Mouse (Mus musculus) forebrain, embryonic 16.5 days (tissue): ENCODE data around the gene Vmn1r236. TPM values are rescaled to one million over a fixed set of nuclear protein-coding genes. Genes with fewer than 3 reads are reported as not detected.

ENCODE experiments used
- ATAC-seq: fragments of 200-750 bp; cut with Nextera tagmentation; 2 replicates; pipeline ENCODE4 v1.8.0; 2017; ENCODE audit warnings: mild to moderate bottlenecking, moderate library complexity
- H3K27ac ChIP-seq: fragments of 300-500 bp; sonication (generic); 2 replicates; pipeline ENCODE4 v1.5.1; 2014; ENCODE audit warnings: low read length, control low read depth
- H3K27me3 ChIP-seq: fragments of 300-500 bp; sonication (generic); replicated peaks from 2 replicates; pipeline ENCODE4 v1.6.1; 2014; ENCODE audit warnings: low read length; ENCODE audit not compliant: control insufficient read depth, insufficient read depth
- H3K36me3 ChIP-seq: fragments of 300-500 bp; sonication (generic); 2 replicates; pipeline ENCODE4 v1.6.1; 2014; ENCODE audit not compliant: control insufficient read depth, insufficient read depth
- H3K4me1 ChIP-seq: fragments of 300-500 bp; sonication (generic); replicated peaks from 2 replicates; pipeline ENCODE4 v1.6.1; 2014; ENCODE audit warnings: low read length; ENCODE audit not compliant: control insufficient read depth, insufficient read depth
- H3K4me2 ChIP-seq: fragments of 300-500 bp; sonication (generic); 2 replicates; pipeline ENCODE4 v1.6.1; 2014; ENCODE audit warnings: mild to moderate bottlenecking, low read length, control low read depth
- H3K4me3 ChIP-seq: fragments of 300-500 bp; sonication (generic); replicated peaks from 2 replicates; pipeline ENCODE4 v1.5.1; 2014; ENCODE audit warnings: mild to moderate bottlenecking, low read length, control low read depth
- H3K9ac ChIP-seq: fragments of 300-500 bp; sonication (generic); replicated peaks from 2 replicates; pipeline ENCODE4 v1.6.1; 2014; ENCODE audit warnings: low read depth, low read length, control low read depth
- H3K9me3 ChIP-seq: fragments of 300-500 bp; sonication (generic); 2 replicates; pipeline ENCODE4 v1.6.1; 2016; ENCODE audit warnings: low read length; ENCODE audit not compliant: control insufficient read depth
- WGBS: fragments of 180-500 bp; shearing (Covaris S2); extraction: QIAGEN DNeasy Blood & Tissue Kit; methylation state at CpG from one replicate; pipeline ENCODE4 v1.1.7; 2014; 5-methylcytosine and 5-hydroxymethylcytosine counted together
- microRNA-seq: library from miRNA; unstranded; fragments of <30 nt; microRNA quantifications from one replicate; pipeline ENCODE4, GENCODE M21; 2017
- polyA plus RNA-seq: library from polyadenylated mRNA; unstranded; fragments of >200 nt; fragmentation: Nextera tagmentation; extraction: Ambion mirVana; gene quantifications from 2 replicates; pipeline ENCODE4 v1.2.1, GENCODE M21; 2015

Vmn1r236 gene
- not detected in 2 replicates for polyA plus RNA-seq

GRCm38 (mm10) chr17:21282642-21283041 is at the start of gene Vmn1r236:
TSS of gene Vmn1r236 (plus strand) at chr17:21282942.
- ATAC-seq = no peak
- H3K4me1 ChIP-seq = no peaks in the 10 kb centered on the region
- WGBS = 80% methylated on average over 3 of the region's 3 CpGs
- H3K9ac ChIP-seq = no peak within 1 kb of the TSS
- no peaks in the 10 kb centered on the region; the same call in 1 of the 2 replicates for H3K9me3 ChIP-seq
- H3K27me3 ChIP-seq = no peaks in the 10 kb centered on the region
- no peak within 1 kb of the TSS for H3K4me2 ChIP-seq
- H3K4me3 ChIP-seq = no peak within 1 kb of the TSS
- no peak within 1 kb of the TSS for H3K27ac ChIP-seq
- H3K36me3 ChIP-seq = no peaks in the 10 kb centered on the region

DNA sequence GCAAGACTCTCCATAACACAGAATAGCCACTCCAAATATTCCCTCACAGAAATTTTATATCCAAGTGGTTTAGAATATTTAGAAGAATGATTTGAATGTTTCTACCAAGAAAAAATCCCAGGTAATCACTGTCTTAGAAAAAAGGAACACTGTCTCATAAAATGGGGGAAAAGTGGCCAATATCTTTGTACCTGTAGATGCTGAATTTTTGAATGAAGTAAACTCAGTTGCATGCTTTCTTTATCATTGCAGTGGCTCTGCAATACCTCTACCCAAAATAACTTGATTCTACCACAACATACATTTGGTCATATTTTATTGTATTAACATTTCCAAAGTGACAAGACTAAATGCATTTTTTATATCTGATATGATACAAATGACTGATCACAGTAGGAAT is 26.6 kb upstream of the Vmn1r236 start, which contains the start of gene Vmn1r235:
Gene Vmn1r235, plus strand, starts transcription at position 301 of the 400 bp plus-strand sequence.
- H3K27me3 ChIP-seq = no peaks in the 10 kb centered on the region
- no peaks in the 10 kb centered on the region for H3K4me1 ChIP-seq
- no peak within 1 kb of the TSS for H3K27ac ChIP-seq
- no peaks in the 10 kb centered on the region for H3K9me3 ChIP-seq
- H3K36me3 ChIP-seq = no peaks in the 10 kb centered on the region
- H3K9ac ChIP-seq = no peak within 1 kb of the TSS
- no peak within 1 kb of the TSS for H3K4me2 ChIP-seq
- no peak within 1 kb of the TSS for H3K4me3 ChIP-seq
- no peak for ATAC-seq

DNA sequence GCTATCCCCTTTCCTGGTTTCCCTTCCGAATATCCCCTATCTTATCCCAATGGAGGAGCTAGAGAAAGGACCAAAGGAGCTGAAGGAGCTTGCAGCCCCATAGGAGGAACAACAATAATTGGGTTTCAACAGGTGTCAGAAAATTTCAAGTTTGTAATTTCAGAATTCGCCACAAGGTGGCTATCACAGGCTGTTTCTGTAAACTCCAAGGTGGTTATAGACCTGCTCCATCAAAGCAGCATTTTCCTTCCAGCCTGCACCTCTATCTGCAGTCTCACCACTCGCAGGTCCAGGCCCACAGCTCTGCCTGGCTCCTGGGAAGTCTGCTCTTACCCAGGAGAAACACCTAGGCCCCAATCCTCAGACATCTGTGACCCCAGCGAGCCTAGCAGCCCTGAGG is 10.6 kb upstream of the Vmn1r236 start:
- 17% methylated on average over 4 of the region's 4 CpGs for WGBS

DNA sequence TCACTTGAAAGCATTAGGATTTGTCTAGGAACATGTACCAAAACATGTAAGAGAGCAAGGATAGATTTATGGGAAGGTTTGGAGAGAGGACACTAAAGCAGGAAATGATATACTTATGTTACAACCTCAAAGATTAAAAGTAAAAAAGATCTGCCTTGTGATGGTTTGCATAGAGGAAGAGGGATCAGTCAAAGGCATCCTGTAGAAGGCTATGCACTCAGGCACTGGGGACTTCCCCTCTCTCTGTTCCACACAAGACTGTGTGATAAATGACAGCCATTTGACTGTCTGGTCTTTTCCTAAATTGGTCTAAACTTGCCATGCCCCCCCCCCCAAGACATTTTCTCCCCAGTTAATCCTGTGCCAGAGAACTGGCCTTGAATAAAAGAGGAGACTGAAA is 1.7 kb downstream of the Vmn1r236 start:
- H3K4me3 ChIP-seq = no peak overlapping the region
- ATAC-seq = no peak
- H3K4me2 ChIP-seq = no peak overlapping the region
- H3K4me1 ChIP-seq = no peaks in the 10 kb centered on the region
- no peaks in the 10 kb centered on the region; the same call in 1 of the 2 replicates for H3K9me3 ChIP-seq
- H3K9ac ChIP-seq = no peak overlapping the region
- H3K27me3 ChIP-seq = no peaks in the 10 kb centered on the region
- no peaks in the 10 kb centered on the region for H3K36me3 ChIP-seq
- H3K27ac ChIP-seq = no peak overlapping the region

More for the DNA sequence above, 10.6 kb upstream of the Vmn1r236 start:
- Histone ChIP-seq H3K4me3 (no peak overlapping the region), H3K36me3 (no peaks in the 10 kb centered on the region), H3K4me2 (no peak overlapping the region), H3K9ac (no peak overlapping the region), H3K4me1 (no peaks in the 10 kb centered on the region), H3K27me3 (no peaks in the 10 kb centered on the region), H3K27ac (no peak overlapping the region), H3K9me3 (no peaks in the 10 kb centered on the region)
- no peak for ATAC-seq

DNA sequence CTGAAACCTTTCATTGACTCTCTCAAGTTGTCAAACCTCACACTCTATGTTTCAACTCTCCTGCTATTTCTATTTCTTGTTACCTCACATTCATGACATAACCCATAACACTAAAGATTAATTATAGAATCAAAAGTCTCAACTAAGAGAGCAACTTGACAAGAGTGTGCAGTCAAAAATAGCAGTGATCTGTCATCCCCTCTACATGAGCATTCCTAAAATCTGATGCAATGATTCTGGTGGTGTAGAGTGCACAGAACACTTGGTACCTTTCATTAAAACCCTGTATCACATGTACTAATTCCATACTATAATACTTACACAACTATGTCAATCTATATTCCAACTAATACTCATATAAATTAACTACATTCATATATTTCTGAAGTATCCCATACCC is 7.0 kb downstream of the Vmn1r236 start:
- Histone ChIP-seq H3K4me1 (no peaks in the 10 kb centered on the region), H3K4me3 (no peak overlapping the region), H3K9ac (no peak overlapping the region), H3K27ac (no peak overlapping the region), H3K4me2 (no peak overlapping the region), H3K36me3 (no peaks in the 10 kb centered on the region), H3K9me3 (no peaks in the 10 kb centered on the region), H3K27me3 (no peaks in the 10 kb centered on the region)
- no peak for ATAC-seq

DNA sequence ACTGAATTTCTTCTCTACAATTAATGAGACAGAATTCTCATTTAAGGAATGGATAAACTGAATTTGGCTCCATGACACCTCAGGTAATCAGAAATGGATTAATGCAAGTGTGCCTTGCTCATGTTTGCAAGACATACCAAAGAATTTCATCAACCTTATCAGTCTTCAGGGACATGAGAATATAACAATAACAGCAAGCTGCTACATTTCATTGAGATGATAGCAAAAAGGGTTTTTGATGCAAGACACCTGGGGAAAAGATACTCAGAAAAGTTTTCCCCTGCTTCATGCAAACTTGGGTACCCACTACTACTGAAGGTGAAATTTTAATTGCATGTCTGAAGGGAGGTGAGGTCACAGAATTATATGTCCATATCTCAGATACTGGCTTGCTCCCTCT is 28.8 kb downstream of the Vmn1r236 start, which contains the start of gene Vmn1r237:
Gene Vmn1r237, plus strand, starts transcription at position 301 of the 400 bp plus-strand sequence.
- ATAC-seq = no peak
- Histone ChIP-seq H3K4me1 (no peaks in the 10 kb centered on the region), H3K4me2 (no peak within 1 kb of the TSS), H3K27ac (no peak within 1 kb of the TSS), H3K36me3 (no peaks in the 10 kb centered on the region), H3K9me3 (no peaks in the 10 kb centered on the region; the same call in 1 of the 2 replicates), H3K27me3 (no peaks in the 10 kb centered on the region), H3K4me3 (no peak within 1 kb of the TSS), H3K9ac (no peak within 1 kb of the TSS)

Small RNA genes within 50 kb of the gene (microRNA-seq; reads per million reads assigned to microRNA genes)
- not detected for gene Gm26384

Other genes starting within 250 kb of the Vmn1r236 start
- gene Vmn1r234, start 56.9 kb upstream of the Vmn1r236 start, polyA plus RNA-seq = not detected in 2 replicates
- gene Vmn1r235, start 26.5 kb upstream of the Vmn1r236 start, polyA plus RNA-seq = not detected in 2 replicates
- not detected in 2 replicates for gene Vmn1r237, start 28.9 kb downstream of the Vmn1r236 start, polyA plus RNA-seq
- 4.9 and 5.9 TPM in 2 replicates for gene Zfp677, start 100.8 kb downstream of the Vmn1r236 start, polyA plus RNA-seq
- 4.1 and 5.7 TPM in 2 replicates for gene Zfp54, start 140.3 kb downstream of the Vmn1r236 start, polyA plus RNA-seq
- 13.0 and 16.0 TPM in 2 replicates for gene Zfp51, start 167.4 kb downstream of the Vmn1r236 start, polyA plus RNA-seq
- gene Zfp53, start 206.1 kb downstream of the Vmn1r236 start, polyA plus RNA-seq = 12.4 and 13.5 TPM in 2 replicates